Mouse (Mus musculus): ENCODE data around the gene Gm30083.

The Gm30083 gene

GRCm38 (mm10) chr14:34015063-34015462 lies at the start of gene Gm30083:
Gm30083 (minus strand) TSS chr14:34015182.
- no peak for DNase-seq

GRCm38 (mm10) chr14:34052516-34052915 lies 37.5 kb upstream of the Gm30083 start, which contains the start of gene Antxrl:
Antxrl (plus strand) TSS chr14:34052707.
- DNase-seq = no peak

- no peak for DNase-seq
Observed at GRCm38 (mm10) chr14:34050101-34050779, 35.3 kb upstream of the Gm30083 start.

GRCm38 (mm10) chr14:34043341-34043740 lies 28.4 kb upstream of the Gm30083 start:
- DNase-seq = no peak

GRCm38 (mm10) chr14:34041241-34041640 lies 26.3 kb upstream of the Gm30083 start:
- no peak for DNase-seq

DNA sequence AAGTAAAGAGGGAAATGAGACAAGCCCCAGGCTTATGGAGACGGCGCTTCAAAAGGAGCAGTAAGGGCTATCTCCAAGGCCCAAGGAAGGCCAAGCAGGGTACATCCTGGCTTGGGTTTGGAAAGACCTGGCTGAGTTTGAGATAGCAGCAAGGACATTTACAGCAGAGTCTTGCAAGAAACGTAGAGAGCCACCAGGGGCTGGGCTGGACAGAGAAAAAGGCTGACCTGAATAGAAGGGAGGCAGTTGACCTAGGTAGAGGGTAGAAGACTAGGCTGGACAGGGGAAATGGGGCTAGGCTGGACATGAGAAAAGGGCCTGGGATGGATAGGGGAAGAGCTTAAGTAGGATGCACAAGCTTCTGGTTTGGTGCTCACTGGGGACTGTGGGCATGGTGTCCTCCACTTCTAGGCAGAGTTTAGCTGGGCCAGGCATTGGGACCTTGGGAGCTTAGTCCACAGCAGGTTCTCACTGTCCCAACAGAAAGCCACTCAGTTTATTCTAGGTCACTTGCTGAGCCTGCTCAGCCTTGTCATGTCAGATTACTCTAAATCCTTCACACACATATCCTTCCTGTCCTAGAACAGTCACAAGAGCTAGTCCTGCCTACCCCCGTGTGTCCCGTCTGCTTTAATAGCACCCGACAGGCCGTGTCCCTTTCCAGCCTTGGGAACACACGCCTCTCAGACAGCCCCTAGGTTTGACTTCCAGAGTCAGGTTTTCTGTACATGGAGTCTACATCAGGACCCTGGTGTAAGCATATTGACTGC lies 19.0 kb upstream of the Gm30083 start:
- no peak for DNase-seq

- no peak for DNase-seq
Observed at GRCm38 (mm10) chr14:34026710-34027109, 11.7 kb upstream of the Gm30083 start.

DNA sequence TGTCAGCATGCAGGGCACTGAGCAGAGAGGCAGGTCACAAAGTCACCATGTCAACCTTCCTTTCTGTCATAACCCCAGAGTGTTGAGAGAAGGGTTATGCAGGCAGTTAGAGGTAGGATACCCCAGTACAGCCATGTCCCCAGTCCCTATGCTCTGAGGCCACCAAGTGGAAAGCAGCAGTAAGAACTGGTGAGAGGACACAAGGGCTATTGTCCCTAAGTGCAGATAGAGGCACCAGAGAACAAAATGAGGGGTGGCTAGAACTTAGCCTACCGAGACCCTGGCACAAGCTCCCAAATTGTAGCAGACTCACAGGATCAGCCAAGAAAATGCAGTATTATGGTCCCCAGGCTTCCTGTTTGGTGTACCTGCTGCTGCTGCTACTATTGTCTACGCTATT lies 2.0 kb upstream of the Gm30083 start:
- DNase-seq = no peak

GRCm38 (mm10) chr14:34016381-34016780 lies 1.4 kb upstream of the Gm30083 start, which contains the start of gene Gm5460:
Gm5460 (plus strand) TSS chr14:34016758.
- no peak for DNase-seq

- DNase-seq = no peak
Observed at GRCm38 (mm10) chr14:34002358-34002757, 12.6 kb downstream of the Gm30083 start.

DNA sequence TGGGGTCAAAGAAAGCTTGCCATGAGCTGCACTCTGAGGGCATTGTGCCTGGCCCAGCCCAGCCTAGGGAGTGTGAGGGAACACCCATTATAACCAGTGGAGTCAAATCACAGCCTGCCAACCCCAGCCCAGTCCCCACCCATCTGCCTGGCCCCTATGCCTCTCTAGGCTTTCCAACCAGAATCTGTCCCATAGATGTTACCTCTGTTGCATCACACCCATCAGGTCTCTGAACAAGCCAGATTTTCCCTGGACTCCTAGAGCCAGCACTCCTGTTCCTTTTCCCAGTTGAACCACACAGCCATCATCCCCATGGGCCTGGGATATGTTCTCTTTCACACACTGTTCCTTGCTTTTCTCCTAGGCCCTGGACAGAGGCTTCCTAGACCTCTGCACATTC lies 13.5 kb downstream of the Gm30083 start:
- DNase-seq = no peak

GRCm38 (mm10) chr14:34000076-34000475 lies 14.9 kb downstream of the Gm30083 start:
- DNase-seq = no peak

DNA sequence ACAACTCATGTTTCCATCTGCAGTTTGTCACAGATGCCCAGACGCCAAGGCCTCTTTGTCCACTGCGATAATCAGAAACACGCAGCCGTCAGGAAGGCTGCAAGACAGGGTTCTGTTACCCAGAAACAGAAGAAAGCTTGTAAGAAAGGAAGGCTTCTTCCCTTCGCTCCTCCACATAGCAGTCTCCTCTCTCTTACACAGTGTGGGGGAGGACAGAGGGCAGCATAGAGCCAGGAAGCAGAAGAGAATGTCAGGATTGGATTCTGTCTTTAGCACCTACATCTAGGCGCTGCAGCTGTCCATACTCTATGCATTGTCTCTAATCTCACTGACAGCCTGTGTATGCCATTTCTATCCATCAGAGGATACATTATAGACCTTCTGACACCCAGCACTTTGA lies 17.6 kb downstream of the Gm30083 start:
- no peak for DNase-seq

DNA sequence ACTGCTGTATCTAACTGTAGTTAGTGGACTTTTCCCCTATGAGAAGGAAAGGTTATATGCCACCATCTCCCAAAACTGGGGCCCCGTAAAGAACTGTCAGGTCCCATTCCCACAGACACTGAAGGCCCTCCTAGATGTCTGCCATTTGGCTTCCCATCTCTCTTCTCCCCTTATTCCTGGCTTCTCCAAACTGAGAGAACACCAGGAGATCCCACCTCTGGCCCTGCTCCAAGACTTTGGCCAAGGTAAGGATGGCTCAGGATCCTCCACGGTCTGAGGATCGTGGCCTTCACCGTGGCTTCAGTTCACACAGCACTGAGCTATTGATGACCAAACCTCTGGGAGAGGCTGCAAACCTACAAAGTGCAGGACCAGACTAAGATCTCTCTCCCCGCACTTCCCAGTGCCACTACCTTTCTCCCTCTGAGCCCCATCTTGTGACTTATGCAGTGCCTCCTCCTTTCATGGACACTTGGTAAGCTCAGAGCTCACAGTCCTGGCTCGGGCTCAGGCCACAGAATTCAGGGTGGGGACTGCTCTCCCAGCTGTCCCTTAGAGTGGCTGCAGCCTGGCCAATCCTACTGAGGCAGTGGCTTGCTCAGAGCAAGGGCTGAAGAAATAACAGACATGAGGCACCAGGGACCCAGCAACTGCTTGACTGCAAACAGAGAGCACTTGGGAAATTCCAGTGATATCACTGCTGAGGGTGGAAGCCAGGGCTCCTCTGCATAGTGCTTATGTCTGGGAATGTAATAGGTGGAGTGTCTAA lies 21.3 kb downstream of the Gm30083 start:
- DNase-seq = no peak

DNA sequence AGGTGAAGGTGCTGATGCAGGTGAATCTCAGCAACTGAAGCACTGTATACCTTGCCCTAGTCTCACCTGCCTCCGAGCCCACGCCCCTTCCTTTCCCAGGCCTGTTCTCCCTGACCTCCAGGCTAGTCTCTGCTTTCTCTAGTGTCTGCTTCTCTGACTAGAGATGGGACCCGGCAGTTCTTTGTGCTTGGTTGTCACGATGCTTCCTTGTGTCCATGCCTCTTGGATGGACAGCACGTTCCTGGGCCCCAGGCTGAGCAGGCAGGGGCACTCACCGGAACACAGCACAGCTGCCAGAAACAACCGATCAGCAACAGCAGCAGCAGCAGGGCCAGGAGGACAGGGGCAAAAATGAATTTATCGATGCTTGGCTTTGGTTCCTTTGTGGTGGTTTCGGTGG lies 21.9 kb downstream of the Gm30083 start:
- no peak for DNase-seq

DNA sequence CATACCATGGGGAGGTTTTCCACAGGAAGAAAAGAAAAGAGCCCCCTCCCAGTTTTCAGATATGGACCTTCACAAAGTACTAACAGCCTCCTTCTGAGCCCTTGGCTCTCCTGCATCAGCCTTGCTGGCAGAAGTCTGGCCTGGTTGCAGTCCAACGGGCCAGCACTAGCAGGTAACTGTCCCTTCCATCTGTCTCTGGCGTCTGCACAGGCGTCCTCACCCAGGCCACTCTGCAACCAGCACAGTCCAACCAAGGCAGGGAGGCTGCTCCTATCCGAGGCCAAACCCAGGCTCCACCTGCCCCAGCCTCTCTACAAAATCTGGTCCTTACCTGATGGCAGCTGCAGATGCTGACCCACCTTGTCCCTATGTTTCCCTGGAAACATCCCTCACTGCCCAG lies 23.0 kb downstream of the Gm30083 start:
- no peak for DNase-seq

DNA sequence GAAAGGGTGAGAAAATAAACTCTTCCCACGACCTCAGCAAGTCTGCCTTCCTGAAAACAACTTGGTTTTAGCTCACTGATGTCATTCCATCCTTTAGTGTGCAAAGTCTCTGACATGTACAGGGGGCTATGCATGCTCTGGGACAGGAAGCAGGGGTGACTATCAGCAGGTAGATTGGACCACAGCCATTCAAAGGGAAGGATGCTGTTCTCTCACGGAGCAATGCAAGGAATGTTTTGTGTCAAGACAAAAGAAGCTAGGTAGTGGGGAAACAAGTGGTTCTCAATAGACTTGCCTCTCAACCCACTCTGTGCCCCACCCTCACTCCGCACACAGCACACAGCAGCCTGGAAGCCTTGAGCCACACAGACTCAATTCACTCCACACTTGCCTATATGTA lies 25.8 kb downstream of the Gm30083 start:
- no peak for DNase-seq

DNA sequence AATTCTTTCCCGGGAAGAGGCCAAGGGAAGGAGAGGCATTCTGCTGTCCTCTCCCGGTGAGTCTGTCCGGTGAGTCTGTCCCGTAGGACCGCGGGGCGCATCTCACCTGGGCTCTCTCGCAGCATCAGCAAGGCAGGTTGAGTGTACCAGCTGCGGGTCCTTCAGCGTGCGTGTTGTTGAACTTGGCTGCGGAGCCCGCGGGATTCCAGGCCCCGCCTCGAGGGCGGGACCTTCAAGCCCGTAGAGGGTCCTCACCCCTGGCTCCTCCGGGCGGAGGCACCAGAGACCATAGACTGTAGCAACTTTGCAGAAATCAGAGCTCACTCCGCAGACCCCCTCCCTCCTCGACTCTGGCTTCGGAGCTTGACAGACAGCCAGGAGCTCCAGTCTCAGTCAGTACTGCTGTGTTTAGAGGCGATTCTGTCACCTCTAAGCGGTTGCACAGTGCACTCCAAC lies 36.4 kb downstream of the Gm30083 start, which contains the start of gene Zfp488:
Gene Zfp488 (minus strand): TSS at position 161 of the 456 bp plus-strand sequence.
- DNase-seq = no peak

DNA sequence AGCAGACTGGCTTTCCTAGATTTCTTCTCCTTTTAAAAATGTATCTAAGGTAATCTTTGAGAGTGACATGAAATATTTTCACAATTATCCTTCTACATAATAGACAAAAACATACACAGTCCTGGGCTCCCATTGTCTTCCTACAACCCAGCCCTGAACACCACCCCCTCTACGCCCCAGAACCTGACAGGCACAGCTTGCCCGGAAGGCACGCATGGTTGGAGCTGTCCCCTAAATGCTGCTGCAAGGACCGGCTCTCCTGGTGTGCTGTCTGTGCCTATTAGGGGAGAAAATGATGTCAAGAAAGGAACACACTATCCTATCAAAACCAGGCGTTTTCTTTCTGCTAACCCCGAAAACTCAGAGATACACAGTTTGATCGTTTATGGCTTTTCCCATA lies 37.2 kb downstream of the Gm30083 start:
- DNase-seq = no peak

- no peak for DNase-seq
Observed at GRCm38 (mm10) chr14:33974752-33975151, 40.2 kb downstream of the Gm30083 start.

DNA sequence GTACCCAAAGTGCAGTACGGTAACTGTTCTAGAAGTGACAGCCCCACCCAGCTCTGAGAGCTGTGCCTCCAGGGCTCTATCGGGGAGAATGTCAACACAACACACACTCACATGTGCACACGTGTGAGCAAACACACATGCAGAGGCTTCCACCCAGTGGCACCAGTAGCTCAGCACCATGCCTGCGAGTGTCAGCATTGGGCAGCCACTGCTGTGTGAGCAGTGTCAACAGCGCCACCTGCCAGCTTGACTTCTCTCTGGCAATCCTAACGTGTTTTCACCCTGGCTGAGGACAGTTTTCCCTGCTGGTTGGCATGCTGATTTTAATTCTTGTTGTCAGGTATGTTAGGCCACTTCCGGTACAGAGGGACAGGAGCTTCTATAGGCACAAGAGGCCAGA lies 42.3 kb downstream of the Gm30083 start:
- DNase-seq = no peak

DNA sequence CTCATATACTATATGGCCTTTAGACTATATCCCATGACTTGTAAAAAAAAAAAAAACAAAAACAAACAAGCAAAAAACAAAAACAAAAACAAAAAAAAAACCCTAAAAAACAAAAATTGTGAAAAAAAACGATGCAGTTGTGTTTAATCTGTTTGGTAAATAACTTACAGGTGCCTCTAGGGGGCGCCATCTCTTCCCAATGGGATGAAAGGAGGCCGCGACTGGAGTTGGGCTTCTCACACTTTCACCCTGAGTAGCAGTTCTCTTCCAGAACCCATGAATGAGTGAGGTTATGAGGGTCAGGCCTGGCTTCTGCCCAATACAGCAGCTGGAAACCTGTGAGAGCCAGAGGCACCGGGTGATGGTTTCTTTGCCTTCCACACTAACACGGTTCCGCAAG lies 49.3 kb downstream of the Gm30083 start:
- DNase-seq = no peak

- DNase-seq = no peak
Observed at GRCm38 (mm10) chr14:33959341-33959740, 55.6 kb downstream of the Gm30083 start.

All from thymus, postnatal 36 days (tissue).